Mouse (Mus musculus): ENCODE measurements around the gene Camk1d. TPM values are rescaled to one million over a fixed set of nuclear protein-coding genes. Genes with fewer than 3 reads are reported as not detected.

Camk1d gene
- polyA plus RNA-seq, 1 experiment from 2014 or later: 11.3 TPM

GRCm38 (mm10) chr2:5479886-5480285, 234.4 kb downstream of the Camk1d start:
- no peaks in the 10 kb centered on the region for H3K36me3 ChIP-seq (ENCODE audit: control insufficient read depth, insufficient read depth, low read length)
- no peaks in the 10 kb centered on the region for H3K27me3 ChIP-seq (ENCODE audit: control insufficient read depth, insufficient read depth, low read length)
- H3K4me2 ChIP-seq (ENCODE audit: low read depth, low read length): no peak overlapping the region
- 0 out of 2 replicates have a peak, but pooled peaks cover 3% of the 10 kb centered on the region for H3K9me3 ChIP-seq (replicated peaks; ENCODE audit: control insufficient read depth, low read length)
- H3K27ac ChIP-seq (ENCODE audit: low read length): no peak overlapping the region
- H3K4me1 ChIP-seq (ENCODE audit: control insufficient read depth, insufficient read depth, low read length): no peaks in the 10 kb centered on the region
- no peak overlapping the region for H3K4me3 ChIP-seq (replicated peaks; ENCODE audit: low read length)
- ATAC-seq (ENCODE audit: insufficient read depth, low FRiP score): no peak
- WGBS: 90% methylated on average over 3 of the region's 3 CpGs
- H3K9ac ChIP-seq (ENCODE audit: low read length): no peak overlapping the region

- H3K9ac ChIP-seq (ENCODE audit: low read length): no peak overlapping the region
- no peak for ATAC-seq (ENCODE audit: insufficient read depth, low FRiP score)
- H3K4me2 ChIP-seq (ENCODE audit: low read depth, low read length): no peak overlapping the region
- 0 out of 2 replicates have a peak, but pooled peaks cover 3% of the 10 kb centered on the region for H3K9me3 ChIP-seq (replicated peaks; ENCODE audit: control insufficient read depth, low read length)
- H3K4me1 ChIP-seq (ENCODE audit: control insufficient read depth, insufficient read depth, low read length): no peaks in the 10 kb centered on the region
- H3K4me3 ChIP-seq (replicated peaks; ENCODE audit: low read length): no peak overlapping the region
- H3K27me3 ChIP-seq (ENCODE audit: control insufficient read depth, insufficient read depth, low read length): no peaks in the 10 kb centered on the region
- 78% methylated on average over 5 of the region's 5 CpGs for WGBS
- no peak overlapping the region for H3K27ac ChIP-seq (ENCODE audit: low read length)
- no peaks in the 10 kb centered on the region for H3K36me3 ChIP-seq (ENCODE audit: control insufficient read depth, insufficient read depth, low read length)
Measured at GRCm38 (mm10) chr2:5478709-5479108, 235.6 kb downstream of the Camk1d start.

GRCm38 (mm10) chr2:5478256-5478655, 236.1 kb downstream of the Camk1d start:
- no peak overlapping the region for H3K27ac ChIP-seq (ENCODE audit: low read length)
- H3K9me3 ChIP-seq (replicated peaks; ENCODE audit: control insufficient read depth, low read length): 0 out of 2 replicates have a peak, but pooled peaks cover 3% of the 10 kb centered on the region
- no peak overlapping the region for H3K4me3 ChIP-seq (replicated peaks; ENCODE audit: low read length)
- no peaks in the 10 kb centered on the region for H3K27me3 ChIP-seq (ENCODE audit: control insufficient read depth, insufficient read depth, low read length)
- H3K4me2 ChIP-seq (ENCODE audit: low read depth, low read length): no peak overlapping the region
- no peak overlapping the region for H3K9ac ChIP-seq (ENCODE audit: low read length)
- no peak for ATAC-seq (ENCODE audit: insufficient read depth, low FRiP score)
- whole genome bisulfite sequencing: 98% methylated on average over 4 of the region's 4 CpGs
- no peaks in the 10 kb centered on the region for H3K4me1 ChIP-seq (ENCODE audit: control insufficient read depth, insufficient read depth, low read length)
- no peaks in the 10 kb centered on the region for H3K36me3 ChIP-seq (ENCODE audit: control insufficient read depth, insufficient read depth, low read length)

GRCm38 (mm10) chr2:5477525-5477924, 236.8 kb downstream of the Camk1d start:
- no peaks in the 10 kb centered on the region for H3K4me1 ChIP-seq (ENCODE audit: control insufficient read depth, insufficient read depth, low read length)

GRCm38 (mm10) chr2:5469366-5469941, 244.9 kb downstream of the Camk1d start:
- no peak overlapping the region for H3K4me3 ChIP-seq (replicated peaks; ENCODE audit: low read length)
- no peaks in the 10 kb centered on the region for H3K27me3 ChIP-seq (ENCODE audit: control insufficient read depth, insufficient read depth, low read length)
- H3K9ac ChIP-seq (ENCODE audit: low read length): no peak overlapping the region
- no peak overlapping the region for H3K27ac ChIP-seq (ENCODE audit: low read length)
- H3K9me3 ChIP-seq (replicated peaks; ENCODE audit: control insufficient read depth, low read length): no peaks in the 10 kb centered on the region
- 0 out of 2 replicates have a peak, but pooled peaks cover 2% of the 10 kb centered on the region for H3K4me1 ChIP-seq (ENCODE audit: control insufficient read depth, insufficient read depth, low read length)
- no peaks in the 10 kb centered on the region for H3K36me3 ChIP-seq (ENCODE audit: control insufficient read depth, insufficient read depth, low read length)
- no peak overlapping the region for H3K4me2 ChIP-seq (ENCODE audit: low read depth, low read length)
- ATAC-seq (ENCODE audit: insufficient read depth, low FRiP score): no peak
- 74% methylated on average over 4 of the region's 4 CpGs for WGBS

More at GRCm38 (mm10) chr2:5477525-5477924, 236.8 kb downstream of the Camk1d start:
- no peak for ATAC-seq (ENCODE audit: insufficient read depth, low FRiP score)
- 0 out of 2 replicates have a peak, but pooled peaks cover 3% of the 10 kb centered on the region for H3K9me3 ChIP-seq (replicated peaks; ENCODE audit: control insufficient read depth, low read length)
- 70% methylated on average over 1 of the region's 1 CpGs for WGBS
- no peak overlapping the region for H3K4me3 ChIP-seq (replicated peaks; ENCODE audit: low read length)
- H3K27me3 ChIP-seq (ENCODE audit: control insufficient read depth, insufficient read depth, low read length): no peaks in the 10 kb centered on the region
- no peak overlapping the region for H3K9ac ChIP-seq (ENCODE audit: low read length)
- H3K4me2 ChIP-seq (ENCODE audit: low read depth, low read length): no peak overlapping the region
- H3K36me3 ChIP-seq (ENCODE audit: control insufficient read depth, insufficient read depth, low read length): no peaks in the 10 kb centered on the region
- no peak overlapping the region for H3K27ac ChIP-seq (ENCODE audit: low read length)

GRCm38 (mm10) chr2:5467537-5467936, 246.8 kb downstream of the Camk1d start:
- no peak for ATAC-seq (ENCODE audit: insufficient read depth, low FRiP score)
- 63% methylated on average over 2 of the region's 2 CpGs for WGBS
- H3K9me3 ChIP-seq (replicated peaks; ENCODE audit: control insufficient read depth, low read length): no peaks in the 10 kb centered on the region
- H3K4me1 ChIP-seq (ENCODE audit: control insufficient read depth, insufficient read depth, low read length): 0 out of 2 replicates have a peak, but pooled peaks cover 2% of the 10 kb centered on the region
- H3K27ac ChIP-seq (ENCODE audit: low read length): no peak overlapping the region
- H3K27me3 ChIP-seq (ENCODE audit: control insufficient read depth, insufficient read depth, low read length): no peaks in the 10 kb centered on the region
- no peak overlapping the region for H3K4me3 ChIP-seq (replicated peaks; ENCODE audit: low read length)
- no peaks in the 10 kb centered on the region for H3K36me3 ChIP-seq (ENCODE audit: control insufficient read depth, insufficient read depth, low read length)
- no peak overlapping the region for H3K4me2 ChIP-seq (ENCODE audit: low read depth, low read length)
- H3K9ac ChIP-seq (ENCODE audit: low read length): no peak overlapping the region

- no peaks in the 10 kb centered on the region for H3K36me3 ChIP-seq (ENCODE audit: control insufficient read depth, insufficient read depth, low read length)
- no peaks in the 10 kb centered on the region for H3K9me3 ChIP-seq (replicated peaks; ENCODE audit: control insufficient read depth, low read length)
- ATAC-seq (ENCODE audit: insufficient read depth, low FRiP score): peak; percentile 38; the same call in 1 of the 2 replicates
- H3K4me1 ChIP-seq (ENCODE audit: control insufficient read depth, insufficient read depth, low read length): peaks cover 42% of the 10 kb centered on the region
- peak overlapping the region; percentile 28 for H3K27ac ChIP-seq (ENCODE audit: low read length)
- no peak overlapping the region for H3K9ac ChIP-seq (ENCODE audit: low read length)
- no peak overlapping the region for H3K4me3 ChIP-seq (replicated peaks; ENCODE audit: low read length)
- 47% methylated on average over 16 of the region's 16 CpGs for WGBS
- no peak overlapping the region for H3K4me2 ChIP-seq (ENCODE audit: low read depth, low read length)
- H3K27me3 ChIP-seq (ENCODE audit: control insufficient read depth, insufficient read depth, low read length): no peaks in the 10 kb centered on the region
Measured at GRCm38 (mm10) chr2:5458671-5459235, 255.6 kb downstream of the Camk1d start.

- 0 out of 2 replicates have a peak overlapping the region, but pooled peaks have one; percentile 15 for H3K9ac ChIP-seq (ENCODE audit: low read length)
- WGBS: 63% methylated on average over 5 of the region's 5 CpGs
- H3K27ac ChIP-seq (ENCODE audit: low read length): peak overlapping the region; percentile 28; the same call in 1 of the 2 replicates
- H3K4me3 ChIP-seq (replicated peaks; ENCODE audit: low read length): no peak overlapping the region
- peak; percentile 41; the same call in 1 of the 2 replicates for ATAC-seq (ENCODE audit: insufficient read depth, low FRiP score)
- no peaks in the 10 kb centered on the region for H3K9me3 ChIP-seq (replicated peaks; ENCODE audit: control insufficient read depth, low read length)
- H3K4me1 ChIP-seq (ENCODE audit: control insufficient read depth, insufficient read depth, low read length): peaks cover 42% of the 10 kb centered on the region
- no peak overlapping the region for H3K4me2 ChIP-seq (ENCODE audit: low read depth, low read length)
- no peaks in the 10 kb centered on the region for H3K36me3 ChIP-seq (ENCODE audit: control insufficient read depth, insufficient read depth, low read length)
- no peaks in the 10 kb centered on the region for H3K27me3 ChIP-seq (ENCODE audit: control insufficient read depth, insufficient read depth, low read length)
Measured at GRCm38 (mm10) chr2:5458075-5458494, 256.2 kb downstream of the Camk1d start.

GRCm38 (mm10) chr2:5456108-5456507, 258.2 kb downstream of the Camk1d start:
- H3K9me3 ChIP-seq (replicated peaks; ENCODE audit: control insufficient read depth, low read length): no peaks in the 10 kb centered on the region
- no peak for ATAC-seq (ENCODE audit: insufficient read depth, low FRiP score)
- H3K4me3 ChIP-seq (replicated peaks; ENCODE audit: low read length): no peak overlapping the region
- WGBS: 67% methylated on average over 2 of the region's 2 CpGs
- peaks cover 42% of the 10 kb centered on the region for H3K4me1 ChIP-seq (ENCODE audit: control insufficient read depth, insufficient read depth, low read length)
- H3K9ac ChIP-seq (ENCODE audit: low read length): no peak overlapping the region
- H3K36me3 ChIP-seq (ENCODE audit: control insufficient read depth, insufficient read depth, low read length): no peaks in the 10 kb centered on the region
- H3K27ac ChIP-seq (ENCODE audit: low read length): no peak overlapping the region
- no peak overlapping the region for H3K4me2 ChIP-seq (ENCODE audit: low read depth, low read length)
- H3K27me3 ChIP-seq (ENCODE audit: control insufficient read depth, insufficient read depth, low read length): no peaks in the 10 kb centered on the region

All from stomach, embryonic 16.5 days (tissue).